Mouse (Mus musculus) cerebellum, adult 9-11 months (tissue): ENCODE data around the gene Stat5b.

Source experiments
- DNase-seq: peaks from one replicate; pipeline ENCODE4 v3.0.0; 2022

The Stat5b gene

GRCm38 (mm10) chr11:100806380-100807305 lies 43.9 kb downstream of the Stat5b start:
- no peak for DNase-seq

- no peak for DNase-seq
These were observed 45.0 kb downstream of the Stat5b start for GRCm38 (mm10) chr11:100805535-100805934.

DNA sequence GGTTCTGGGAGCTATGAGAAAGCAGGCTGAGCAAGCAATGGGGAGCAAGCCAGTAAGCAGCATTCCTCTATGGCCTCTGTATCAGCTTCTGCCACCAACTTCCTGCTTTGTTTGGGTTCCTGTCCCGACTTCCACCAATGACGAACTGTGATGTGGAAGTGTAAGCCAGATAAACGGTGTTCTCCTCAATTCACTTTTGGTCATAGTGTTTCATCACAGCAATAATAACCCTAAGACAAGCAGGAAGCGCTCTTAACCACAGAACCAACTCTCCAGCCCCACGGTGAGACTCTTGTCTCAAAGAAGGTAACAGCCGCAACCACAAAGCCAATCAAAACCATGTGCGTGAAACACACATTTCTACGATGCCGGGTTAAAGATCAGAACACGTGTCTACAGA lies 46.1 kb downstream of the Stat5b start:
- DNase-seq, result no peak

- no peak for DNase-seq
These were observed 51.1 kb downstream of the Stat5b start for GRCm38 (mm10) chr11:100799426-100799825.

DNA sequence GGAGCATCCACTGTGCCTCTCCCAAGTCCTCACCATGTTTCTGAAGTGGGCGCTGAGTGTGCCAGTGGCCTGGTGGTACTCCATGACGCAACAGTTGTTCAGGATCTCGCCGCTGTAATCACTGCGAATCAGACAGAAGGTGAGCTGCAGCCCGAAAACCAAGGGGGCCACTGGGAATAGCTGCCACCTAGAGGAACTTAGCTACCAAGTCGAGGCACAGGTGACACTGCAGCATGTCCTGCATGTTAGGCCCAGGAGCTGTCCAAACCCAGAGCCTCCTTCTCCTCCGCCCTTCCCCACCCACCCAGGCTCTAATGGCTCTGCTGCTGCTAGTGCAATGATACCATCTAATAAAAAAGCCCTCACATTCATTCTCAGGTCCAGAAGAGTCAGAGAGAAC lies 53.9 kb downstream of the Stat5b start:
- no peak for DNase-seq

DNA sequence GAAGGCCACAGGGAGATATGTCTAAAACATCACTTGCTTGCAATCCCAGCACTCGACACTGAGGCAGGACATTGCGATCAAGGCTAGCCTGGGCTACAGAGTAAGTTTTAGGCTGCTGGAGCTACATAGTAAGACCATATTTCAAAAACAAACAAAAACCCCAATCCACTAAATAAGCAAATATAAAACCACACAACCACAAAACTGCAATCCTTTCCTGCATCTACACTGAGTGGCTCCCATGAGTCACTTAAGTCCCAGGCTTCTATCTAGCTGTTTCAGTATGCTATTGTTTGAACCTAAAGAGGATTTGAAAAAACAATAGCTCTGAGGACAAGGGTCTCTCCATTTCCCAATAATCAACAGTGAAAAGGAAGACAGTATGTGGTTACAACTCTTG lies 55.1 kb downstream of the Stat5b start:
- no peak for DNase-seq

- DNase-seq, result no peak
These were observed 59.0 kb downstream of the Stat5b start for GRCm38 (mm10) chr11:100791457-100792049.

- peak; percentile 73 for DNase-seq
These were observed 59.9 kb downstream of the Stat5b start for GRCm38 (mm10) chr11:100790644-100791043.

DNA sequence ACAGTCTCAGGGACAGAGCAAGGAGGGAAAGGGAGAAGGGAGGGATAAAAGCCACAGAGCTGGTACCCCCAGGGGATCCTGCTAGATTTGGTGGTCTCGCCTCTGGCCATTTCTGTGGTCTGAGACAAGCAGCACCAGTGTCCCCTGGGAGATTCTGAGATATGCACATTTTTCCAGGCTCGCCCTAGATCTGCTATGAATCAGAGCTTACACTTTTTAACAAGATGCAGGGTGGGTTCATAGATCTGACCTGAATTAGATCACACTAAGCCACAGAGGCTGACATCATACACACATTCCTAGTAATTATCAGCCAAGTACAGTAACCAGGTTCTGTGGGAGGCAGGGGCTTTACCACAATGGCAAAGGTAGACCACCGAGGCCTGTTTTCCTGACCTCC lies 60.8 kb downstream of the Stat5b start:
- no peak for DNase-seq

DNA sequence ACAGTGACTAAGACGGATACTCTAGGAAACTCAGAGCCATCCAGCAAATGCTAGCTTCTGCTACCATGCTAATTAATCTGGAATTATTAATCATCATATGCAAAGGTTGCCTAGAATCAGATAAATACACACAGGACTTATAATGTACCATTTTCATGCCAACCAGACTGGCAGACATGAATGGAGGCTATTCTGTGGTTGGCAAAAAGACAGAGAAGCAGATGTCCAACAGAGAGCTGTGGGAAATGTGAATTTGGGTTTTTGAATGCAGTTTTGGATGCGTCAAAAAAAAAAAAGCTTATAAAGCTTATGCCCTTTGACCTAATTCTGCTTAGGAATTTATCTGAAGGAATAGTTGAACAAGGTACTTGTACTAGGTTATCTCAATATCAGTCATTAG lies 64.8 kb downstream of the Stat5b start:
- no peak for DNase-seq

DNA sequence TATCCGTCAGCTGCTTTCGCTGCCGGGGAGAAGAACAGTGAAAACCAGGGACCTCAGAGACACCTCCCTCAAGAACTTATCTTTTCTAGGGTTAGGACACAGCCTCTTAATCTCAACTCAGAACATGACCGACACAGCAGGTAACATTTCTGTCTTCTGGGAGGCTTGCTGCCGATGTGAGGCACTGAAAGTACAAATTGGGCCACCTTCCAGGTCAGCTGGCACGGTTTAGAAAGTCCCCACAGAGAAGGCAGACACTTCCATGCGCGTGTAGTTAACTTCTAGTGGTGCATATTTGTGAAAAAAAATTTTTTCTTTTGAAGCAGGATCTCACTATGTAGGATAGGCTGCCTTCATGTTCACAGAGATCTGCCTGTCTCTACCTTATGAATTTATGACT lies 66.2 kb downstream of the Stat5b start:
- no peak for DNase-seq

GRCm38 (mm10) chr11:100782568-100782967 lies 68.0 kb downstream of the Stat5b start:
- no peak for DNase-seq

DNA sequence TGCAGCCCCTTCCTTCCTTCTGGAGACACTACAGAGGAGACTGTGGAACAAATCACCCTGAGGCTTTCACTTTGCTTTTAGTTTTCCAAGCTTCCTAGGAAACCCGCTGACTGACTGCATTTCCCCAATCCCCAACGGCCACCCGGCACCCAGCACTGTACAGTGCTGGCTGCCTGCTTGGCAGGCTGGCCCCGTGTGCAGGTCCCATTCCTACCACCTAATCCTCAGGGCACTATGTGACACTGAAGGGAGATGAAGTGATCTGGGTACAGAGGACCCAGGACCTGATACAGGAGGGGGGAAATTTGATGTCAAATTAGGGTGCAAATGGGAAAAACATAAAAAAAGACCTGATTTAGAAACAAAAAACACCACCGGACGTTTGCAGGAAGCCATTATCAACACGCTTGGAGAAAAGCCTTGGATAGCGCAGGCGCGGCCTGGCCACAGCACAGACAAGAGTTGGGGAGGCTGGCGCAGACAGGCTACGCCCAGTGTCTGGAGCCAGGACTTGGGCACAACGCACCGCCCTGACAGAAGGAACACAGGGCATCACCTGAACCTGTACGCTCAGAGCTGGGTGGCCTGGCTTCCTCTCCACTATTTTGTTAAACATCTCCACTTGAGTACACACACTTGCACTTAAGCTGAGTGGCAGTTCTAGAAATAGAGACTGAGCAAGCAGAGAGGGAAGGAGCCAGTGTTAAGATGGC lies 68.6 kb downstream of the Stat5b start:
- DNase-seq, result no peak

- no peak for DNase-seq
These were observed 70.3 kb downstream of the Stat5b start for GRCm38 (mm10) chr11:100780247-100780646.

DNA sequence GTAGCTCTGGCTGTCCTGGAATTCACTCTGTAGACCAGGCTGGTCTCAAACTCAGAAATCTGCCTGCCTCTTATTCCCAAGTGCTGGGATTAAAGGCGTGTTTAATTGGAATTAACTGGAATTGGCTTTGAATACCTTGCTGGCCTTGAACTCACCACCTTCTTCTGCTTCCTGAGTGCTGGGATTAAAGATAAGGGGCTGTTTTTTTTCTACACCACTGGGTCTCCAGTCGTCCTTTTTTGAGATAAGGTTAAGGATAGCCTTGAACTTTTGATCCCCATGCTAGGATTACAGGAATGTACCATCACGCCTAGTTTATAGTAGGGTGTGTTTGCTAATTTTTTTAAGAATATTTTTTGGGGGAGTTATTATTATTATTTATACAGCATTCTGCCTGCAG lies 72.5 kb downstream of the Stat5b start:
- DNase-seq, result no peak

- DNase-seq, result no peak
These were observed 74.6 kb downstream of the Stat5b start for GRCm38 (mm10) chr11:100775921-100776320.

GRCm38 (mm10) chr11:100774261-100774660 lies 76.3 kb downstream of the Stat5b start:
- DNase-seq, result no peak

- peak; percentile 69 for DNase-seq
These were observed 79.7 kb downstream of the Stat5b start, which contains the start of gene Ghdc for GRCm38 (mm10) chr11:100770646-100771408. Gene Ghdc, minus strand, starts transcription at chr11:100770957.

GRCm38 (mm10) chr11:100769980-100770379 lies 80.5 kb downstream of the Stat5b start:
- peak; percentile 55 for DNase-seq

- no peak for DNase-seq
These were observed 82.7 kb downstream of the Stat5b start for GRCm38 (mm10) chr11:100767871-100768270.

DNA sequence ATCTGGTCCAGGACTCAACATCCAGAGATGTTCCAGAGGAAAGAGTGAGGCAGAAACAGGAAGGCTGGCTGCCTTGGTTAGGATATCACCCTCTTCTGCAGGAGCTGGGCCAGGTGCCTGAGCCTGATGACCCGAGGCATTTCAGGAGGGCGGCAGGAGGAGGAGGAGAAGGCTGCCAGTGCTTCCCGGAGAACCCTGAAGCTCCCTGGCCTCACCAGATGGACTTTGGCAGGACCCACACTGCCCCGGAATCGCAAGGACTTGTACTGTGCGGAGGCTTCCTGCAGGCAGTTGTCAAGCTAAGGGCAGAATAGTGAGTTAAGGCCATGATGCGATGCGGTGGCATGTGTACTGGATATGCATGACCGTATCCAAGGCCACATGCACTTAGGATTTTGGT lies 83.8 kb downstream of the Stat5b start:
- DNase-seq, result no peak

GRCm38 (mm10) chr11:100762831-100763230 lies 87.7 kb downstream of the Stat5b start, which contains the start of gene Hcrt:
Gene Hcrt, minus strand, starts transcription at chr11:100762931.
- no peak for DNase-seq

DNA sequence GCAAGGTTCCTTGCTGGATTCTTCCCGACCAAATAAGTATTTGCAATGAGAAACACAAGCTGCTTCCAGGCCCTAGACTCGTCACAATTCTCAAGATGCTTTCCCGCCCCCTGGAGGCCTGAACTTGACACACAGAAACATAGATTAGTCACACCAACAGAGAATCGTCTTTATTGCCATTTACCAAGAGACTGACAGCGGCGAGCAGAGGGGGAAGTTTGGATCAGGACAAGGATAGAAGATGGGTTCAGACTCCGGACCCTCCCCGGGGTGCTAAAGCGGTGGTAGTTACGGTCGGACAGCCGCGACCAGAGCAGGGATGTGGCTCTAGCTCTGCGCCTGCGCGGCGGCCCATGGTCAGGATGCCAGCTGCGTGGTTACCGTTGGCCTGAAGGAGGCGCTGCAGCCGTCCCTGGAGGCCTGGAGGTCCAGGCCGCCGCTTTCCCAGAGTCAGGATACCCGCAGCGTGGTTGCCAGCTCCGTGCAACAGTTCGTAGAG lies 88.9 kb downstream of the Stat5b start:
- DNase-seq, result peak; percentile 90
